Mouse (Mus musculus) large intestine, adult 2 months (tissue): Measurements from ENCODE around the gene Gria4. TPM values are rescaled to one million over a fixed set of nuclear protein-coding genes. Genes with fewer than 3 reads are reported as not detected.
"Not testable (repeated sequence)": the region's sequence is repeated elsewhere in the genome, so short reads cannot be mapped to it uniquely, and the experiment has no call there.

ENCODE experiments used
- DNase-seq: peaks from one replicate; pipeline ENCODE4 v3.0.0-alpha.2; 2012; ENCODE audit warnings: low read depth, low spot score
- WGBS: fragments of 180-500 bp; shearing (Covaris S2); methylation state at CpG from one replicate; pipeline ENCODE4 v1.1.7; 2018; 5-methylcytosine and 5-hydroxymethylcytosine counted together
- polyA plus RNA-seq: library from polyadenylated mRNA; depleted of rRNA; stranded (reverse); fragments of >200 nt; gene quantifications from 2 replicates; pipeline ENCODE4 v1.2.3, GENCODE M21; 2012

The Gria4 gene
- polyA plus RNA-seq, 1 experiment = 0.20 TPM

- DNase-seq = no peak
Measured at GRCm38 (mm10) chr9:4604236-4604635, 191.8 kb downstream of the Gria4 start.

- WGBS = 57% methylated on average over 2 of the region's 2 CpGs
Measured at GRCm38 (mm10) chr9:4601788-4602187, 194.2 kb downstream of the Gria4 start.

GRCm38 (mm10) chr9:4573596-4573995, 222.4 kb downstream of the Gria4 start:
- DNase-seq = no peak
- WGBS = 67% methylated on average over 5 of the region's 5 CpGs

More at GRCm38 (mm10) chr9:4601788-4602187, 194.2 kb downstream of the Gria4 start:
- DNase-seq = no peak

- DNase-seq = no peak
- 64% methylated on average over 4 of the region's 4 CpGs for WGBS
Measured at GRCm38 (mm10) chr9:4555415-4555959, 240.5 kb downstream of the Gria4 start.

- WGBS = 78% methylated on average over 1 of the region's 1 CpGs
- no peak for DNase-seq
Measured at GRCm38 (mm10) chr9:4539218-4539617, 256.8 kb downstream of the Gria4 start.

GRCm38 (mm10) chr9:4536514-4537150, 259.4 kb downstream of the Gria4 start:
- WGBS = 85% methylated on average over 6 of the region's 6 CpGs
- no peak for DNase-seq

- WGBS = 88% methylated on average over 1 of the region's 1 CpGs
- DNase-seq = no peak
Measured at GRCm38 (mm10) chr9:4514563-4514885, 281.5 kb downstream of the Gria4 start.

- no peak for DNase-seq
Measured at GRCm38 (mm10) chr9:4513796-4514562, 282.1 kb downstream of the Gria4 start.

GRCm38 (mm10) chr9:4506086-4506485, 289.9 kb downstream of the Gria4 start:
- no peak for DNase-seq
- WGBS = 45% methylated on average over 3 of the region's 3 CpGs

- WGBS = 9% methylated on average over 1 of the region's 1 CpGs
Measured at GRCm38 (mm10) chr9:4505087-4505486, 290.9 kb downstream of the Gria4 start.

GRCm38 (mm10) chr9:4486428-4486827, 309.6 kb downstream of the Gria4 start:
- no peak for DNase-seq
- WGBS = 78% methylated on average over 2 of the region's 2 CpGs

More at GRCm38 (mm10) chr9:4505087-4505486, 290.9 kb downstream of the Gria4 start:
- DNase-seq = no peak

- DNase-seq = no peak
- 76% methylated on average over 2 of the region's 2 CpGs for WGBS
Measured at GRCm38 (mm10) chr9:4484502-4484901, 311.5 kb downstream of the Gria4 start.

- no peak for DNase-seq
- 43% methylated on average over 2 of the region's 2 CpGs for WGBS
Measured at GRCm38 (mm10) chr9:4470791-4471190, 325.2 kb downstream of the Gria4 start.

GRCm38 (mm10) chr9:4459456-4460070, 336.5 kb downstream of the Gria4 start:
- DNase-seq = no peak
- WGBS = 76% methylated on average over 1 of the region's 1 CpGs

GRCm38 (mm10) chr9:4458193-4458592, 337.8 kb downstream of the Gria4 start:
- no peak for DNase-seq
- 87% methylated on average over 1 of the region's 1 CpGs for WGBS

- 89% methylated on average over 1 of the region's 1 CpGs for WGBS
- DNase-seq = no peak
Measured at GRCm38 (mm10) chr9:4457644-4458043, 338.4 kb downstream of the Gria4 start.

GRCm38 (mm10) chr9:4442908-4443307, 353.1 kb downstream of the Gria4 start:
- 16% methylated on average over 2 of the region's 2 CpGs for WGBS
- peak; percentile 4 for DNase-seq

- WGBS = 92% methylated on average over 11 of the region's 11 CpGs
- DNase-seq = not testable (repeated sequence)
Measured at GRCm38 (mm10) chr9:4400801-4401200, 395.2 kb downstream of the Gria4 start.

GRCm38 (mm10) chr9:4376640-4377120, 419.4 kb downstream of the Gria4 start:
- DNase-seq = no peak
- WGBS = under 1% methylated on average over 15 of the region's 15 CpGs

GRCm38 (mm10) chr9:4375828-4376639, 420.0 kb downstream of the Gria4 start, which contains the start of gene Msantd4:
Gene Msantd4 (plus strand): TSS chr9:4376562.
- peak; percentile 100 for DNase-seq
- WGBS = 2% methylated on average over 31 of the region's 31 CpGs
